Mouse (Mus musculus) midbrain, embryonic 14.5 days (tissue): ENCODE results near the gene Cpsf6. TPM values are rescaled to one million over a fixed set of nuclear protein-coding genes. Genes with fewer than 3 reads are reported as not detected.

ENCODE experiments used
- ATAC-seq: fragments of 200-750 bp; cut with Nextera tagmentation; 2 replicates; pipeline ENCODE4 v1.8.0; 2017; ENCODE audit warnings: moderate number of reproducible peaks, moderate library complexity; ENCODE audit not compliant: low FRiP score, low TSS enrichment
- DNase-seq: peaks from one replicate; pipeline ENCODE4 v3.0.0-alpha.2; 2015
- H3K27ac ChIP-seq: fragments of 300-500 bp; sonication (generic); replicated peaks from 2 replicates; pipeline ENCODE4 v1.5.1; 2014; ENCODE audit warnings: mild to moderate bottlenecking, low read depth, low read length, moderate library complexity
- H3K27me3 ChIP-seq: fragments of 300-500 bp; sonication (generic); 2 replicates; pipeline ENCODE4 v1.6.1; 2014; ENCODE audit warnings: low read length, control low read depth, mixed read lengths; ENCODE audit not compliant: control insufficient read depth, insufficient read depth
- H3K36me3 ChIP-seq: fragments of 300-500 bp; sonication (generic); 2 replicates; pipeline ENCODE4 v1.6.1; 2014; ENCODE audit warnings: low read length, control low read depth; ENCODE audit not compliant: control insufficient read depth, insufficient read depth
- H3K4me1 ChIP-seq: fragments of 300-500 bp; sonication (generic); 2 replicates; pipeline ENCODE4 v1.6.1; 2014; ENCODE audit warnings: mild to moderate bottlenecking, antibody characterized with exemption, low read length, control low read depth; ENCODE audit not compliant: control insufficient read depth, insufficient read depth
- H3K4me2 ChIP-seq: fragments of 300-500 bp; sonication (generic); 2 replicates; pipeline ENCODE4 v1.6.1; 2014; ENCODE audit warnings: mild to moderate bottlenecking, low read length, moderate library complexity
- H3K4me3 ChIP-seq: fragments of 300-500 bp; sonication (generic); replicated peaks from 2 replicates; pipeline ENCODE4 v1.5.1; 2014; ENCODE audit warnings: low read depth, low read length
- H3K9ac ChIP-seq: fragments of 300-500 bp; sonication (generic); replicated peaks from 2 replicates; pipeline ENCODE4 v1.6.1; 2014; ENCODE audit warnings: mild to moderate bottlenecking, low read length, moderate library complexity
- H3K9me3 ChIP-seq: fragments of 300-500 bp; sonication (generic); 2 replicates; pipeline ENCODE4 v1.6.1; 2016; ENCODE audit warnings: low read length, control low read depth, mixed read lengths; ENCODE audit not compliant: control insufficient read depth
- WGBS: fragments of 180-500 bp; shearing (Covaris S2); extraction: QIAGEN DNeasy Blood & Tissue Kit; methylation state at CpG from one replicate; pipeline ENCODE4 v1.1.7; 2014; 5-methylcytosine and 5-hydroxymethylcytosine counted together
- polyA plus RNA-seq: library from polyadenylated mRNA; unstranded; fragments of >200 nt; fragmentation: Nextera tagmentation; extraction: Ambion mirVana; gene quantifications from 2 replicates; pipeline ENCODE4 v1.2.1, GENCODE M21; 2014

Gene Cpsf6
- polyA plus RNA-seq, 1 experiment from 2014 or later: 213 TPM

- H3K4me1 ChIP-seq: no peaks in the 10 kb centered on the region
- 95% methylated on average over 2 of the region's 2 CpGs for WGBS
- H3K9me3 ChIP-seq: no peaks in the 10 kb centered on the region
- ATAC-seq (no peak), DNase-seq (no peak)
- no peak overlapping the region for H3K9ac ChIP-seq
- no peak overlapping the region for H3K4me2 ChIP-seq
- no peaks in the 10 kb centered on the region for H3K27me3 ChIP-seq
- no peaks in the 10 kb centered on the region for H3K36me3 ChIP-seq
- H3K4me3 ChIP-seq: no peak overlapping the region
- H3K27ac ChIP-seq: no peak overlapping the region
These were observed 66.7 kb downstream of the Cpsf6 start for GRCm38 (mm10) chr10:117313133-117313532.

- no peak for ATAC-seq
- H3K27ac ChIP-seq: no peak overlapping the region
These were observed 67.6 kb downstream of the Cpsf6 start for GRCm38 (mm10) chr10:117312168-117312567.

GRCm38 (mm10) chr10:117304371-117304770 is 75.4 kb downstream of the Cpsf6 start:
- Histone ChIP-seq H3K36me3 (no peaks in the 10 kb centered on the region), H3K9me3 (no peaks in the 10 kb centered on the region), H3K27me3 (no peaks in the 10 kb centered on the region), H3K9ac (no peak overlapping the region), H3K27ac (no peak overlapping the region), H3K4me3 (no peak overlapping the region), H3K4me1 (no peaks in the 10 kb centered on the region), H3K4me2 (no peak overlapping the region)
- no peak for DNase-seq
- 94% methylated on average over 5 of the region's 5 CpGs for WGBS
- ATAC-seq: no peak

More at GRCm38 (mm10) chr10:117312168-117312567, 67.6 kb downstream of the Cpsf6 start:
- Histone ChIP-seq H3K4me3 (no peak overlapping the region), H3K9ac (no peak overlapping the region), H3K36me3 (no peaks in the 10 kb centered on the region), H3K9me3 (no peaks in the 10 kb centered on the region), H3K4me2 (no peak overlapping the region), H3K4me1 (no peaks in the 10 kb centered on the region), H3K27me3 (no peaks in the 10 kb centered on the region)
- WGBS: 91% methylated on average over 8 of the region's 8 CpGs
- DNase-seq: no peak

GRCm38 (mm10) chr10:117301688-117302087 is 78.1 kb downstream of the Cpsf6 start:
- ATAC-seq (no peak), DNase-seq (no peak)
- H3K4me3 ChIP-seq: no peak overlapping the region
- no peaks in the 10 kb centered on the region for H3K36me3 ChIP-seq
- H3K9me3 ChIP-seq: no peaks in the 10 kb centered on the region
- no peaks in the 10 kb centered on the region for H3K27me3 ChIP-seq
- 92% methylated on average over 1 of the region's 1 CpGs for WGBS
- no peak overlapping the region for H3K27ac ChIP-seq
- H3K4me2 ChIP-seq: no peak overlapping the region
- no peak overlapping the region for H3K9ac ChIP-seq
- H3K4me1 ChIP-seq: no peaks in the 10 kb centered on the region

- 86% methylated on average over 5 of the region's 5 CpGs for WGBS
- H3K9me3 ChIP-seq: no peaks in the 10 kb centered on the region
- H3K9ac ChIP-seq: no peak overlapping the region
- H3K36me3 ChIP-seq: no peaks in the 10 kb centered on the region
- no peak overlapping the region for H3K27ac ChIP-seq
- no peak overlapping the region for H3K4me3 ChIP-seq
- no peaks in the 10 kb centered on the region for H3K27me3 ChIP-seq
- DNase-seq (no peak), ATAC-seq (no peak)
- H3K4me2 ChIP-seq: no peak overlapping the region
- H3K4me1 ChIP-seq: no peaks in the 10 kb centered on the region
These were observed 79.8 kb downstream of the Cpsf6 start for GRCm38 (mm10) chr10:117299901-117300520.

GRCm38 (mm10) chr10:117299106-117299505 is 80.7 kb downstream of the Cpsf6 start:
- no peaks in the 10 kb centered on the region for H3K36me3 ChIP-seq
- no peak overlapping the region for H3K4me2 ChIP-seq
- no peak overlapping the region for H3K9ac ChIP-seq
- no peaks in the 10 kb centered on the region for H3K9me3 ChIP-seq
- ATAC-seq (no peak), DNase-seq (no peak)
- no peaks in the 10 kb centered on the region for H3K27me3 ChIP-seq
- no peaks in the 10 kb centered on the region for H3K4me1 ChIP-seq
- H3K4me3 ChIP-seq: no peak overlapping the region
- H3K27ac ChIP-seq: no peak overlapping the region
- WGBS: 91% methylated on average over 4 of the region's 4 CpGs

GRCm38 (mm10) chr10:117298336-117298735 is 81.5 kb downstream of the Cpsf6 start:
- DNase-seq: no peak
- Histone ChIP-seq H3K36me3 (no peaks in the 10 kb centered on the region), H3K27me3 (no peaks in the 10 kb centered on the region), H3K4me1 (no peaks in the 10 kb centered on the region), H3K9me3 (no peaks in the 10 kb centered on the region), H3K27ac (no peak overlapping the region), H3K4me2 (no peak overlapping the region), H3K9ac (no peak overlapping the region), H3K4me3 (no peak overlapping the region)
- WGBS: 90% methylated on average over 6 of the region's 6 CpGs
- ATAC-seq: no peak

Other genes with a start within 250 kb of the Cpsf6 start
- gene Frs2, start 231.5 kb downstream of the Cpsf6 start, polyA plus RNA-seq: 25.4 and 30.3 TPM in 2 replicates
- 144 and 145 TPM in 2 replicates for gene Yeats4, start 155.5 kb downstream of the Cpsf6 start, polyA plus RNA-seq
- gene 9530003J23Rik, start 141.3 kb downstream of the Cpsf6 start, polyA plus RNA-seq: not detected in 2 replicates
- 5.0 and 31.6 TPM in 2 replicates for gene Lyz2, start 97.7 kb downstream of the Cpsf6 start, polyA plus RNA-seq
- gene Lyz1, start 87.1 kb downstream of the Cpsf6 start, polyA plus RNA-seq: not detected in 2 replicates
- gene Cpm, start 249.5 kb upstream of the Cpsf6 start, polyA plus RNA-seq: 3.9 and 5.4 TPM in 2 replicates